Mouse (Mus musculus) limb, embryonic 15.5 days (tissue): Measurements from ENCODE around the gene Gabrb2. TPM values are rescaled to one million over a fixed set of nuclear protein-coding genes. Genes with fewer than 3 reads are reported as not detected.

Experiments used
- ATAC-seq: fragments of 200-750 bp; cut with Nextera tagmentation; 2 replicates; pipeline ENCODE4 v1.8.0; 2017; ENCODE audit warnings: low read depth, moderate TSS enrichment; ENCODE audit not compliant: insufficient number of reproducible peaks, low FRiP score, low TSS enrichment
- H3K27ac ChIP-seq: fragments of 300-500 bp; sonication (generic); 2 replicates; pipeline ENCODE4 v1.5.1; 2015; ENCODE audit warnings: moderate library complexity, mild to moderate bottlenecking, inconsistent platforms
- H3K27me3 ChIP-seq: fragments of 300-500 bp; sonication (generic); 2 replicates; pipeline ENCODE4 v1.6.1; 2015; ENCODE audit warnings: inconsistent platforms
- H3K36me3 ChIP-seq: fragments of 300-500 bp; sonication (generic); 2 replicates; pipeline ENCODE4 v1.6.1; 2015; ENCODE audit warnings: inconsistent platforms
- H3K4me1 ChIP-seq: fragments of 300-500 bp; sonication (generic); 2 replicates; pipeline ENCODE4 v1.6.1; 2015; ENCODE audit warnings: inconsistent platforms
- H3K4me2 ChIP-seq: fragments of 300-500 bp; sonication (generic); 2 replicates; pipeline ENCODE4 v1.6.1; 2015; ENCODE audit warnings: mild to moderate bottlenecking, inconsistent platforms
- H3K4me3 ChIP-seq: fragments of 300-500 bp; sonication (generic); 2 replicates; pipeline ENCODE4 v1.5.1; 2015; ENCODE audit warnings: mild to moderate bottlenecking, inconsistent platforms
- H3K9ac ChIP-seq: fragments of 300-500 bp; sonication (generic); 2 replicates; pipeline ENCODE4 v1.6.1; 2015; ENCODE audit warnings: inconsistent platforms
- H3K9me3 ChIP-seq: fragments of 300-500 bp; sonication (generic); 2 replicates; pipeline ENCODE4 v1.6.1; 2016; ENCODE audit warnings: inconsistent platforms
- WGBS: fragments of 180-500 bp; shearing (Covaris S2); methylation state at CpG from one replicate; pipeline ENCODE4 v1.1.7; 2015; 5-methylcytosine and 5-hydroxymethylcytosine counted together
- polyA plus RNA-seq: library from polyadenylated mRNA; unstranded; fragments of >200 nt; fragmentation: Nextera tagmentation; extraction: Ambion mirVana; gene quantifications from 2 replicates; pipeline ENCODE4 v1.2.1, GENCODE M21; 2015

The Gabrb2 gene
- polyA plus RNA-seq, 1 experiment from 2014 or later = 0.90 TPM

- no peak for ATAC-seq
- no peak overlapping the region for H3K4me3 ChIP-seq
- no peaks in the 10 kb centered on the region for H3K4me1 ChIP-seq
- no peaks in the 10 kb centered on the region for H3K36me3 ChIP-seq
- H3K9ac ChIP-seq = no peak overlapping the region
- no peaks in the 10 kb centered on the region for H3K27me3 ChIP-seq
- H3K9me3 ChIP-seq = no peaks in the 10 kb centered on the region
- H3K27ac ChIP-seq = no peak overlapping the region
- no peak overlapping the region for H3K4me2 ChIP-seq
These were observed 232.0 kb downstream of the Gabrb2 start for GRCm38 (mm10) chr11:42651572-42651971.

GRCm38 (mm10) chr11:42654189-42654588 is 234.6 kb downstream of the Gabrb2 start:
- no peaks in the 10 kb centered on the region for H3K27me3 ChIP-seq
- H3K4me2 ChIP-seq = no peak overlapping the region
- ATAC-seq = no peak
- no peak overlapping the region for H3K27ac ChIP-seq
- no peaks in the 10 kb centered on the region for H3K4me1 ChIP-seq
- H3K9ac ChIP-seq = no peak overlapping the region
- H3K4me3 ChIP-seq = no peak overlapping the region
- no peaks in the 10 kb centered on the region for H3K9me3 ChIP-seq
- no peaks in the 10 kb centered on the region for H3K36me3 ChIP-seq
- WGBS = 40% methylated on average over 3 of the region's 3 CpGs

- Histone ChIP-seq H3K27ac (no peak overlapping the region), H3K9ac (no peak overlapping the region), H3K4me1 (no peaks in the 10 kb centered on the region), H3K9me3 (no peaks in the 10 kb centered on the region), H3K4me2 (no peak overlapping the region), H3K4me3 (no peak overlapping the region), H3K27me3 (no peaks in the 10 kb centered on the region), H3K36me3 (no peaks in the 10 kb centered on the region)
- no peak for ATAC-seq
- 85% methylated on average over 4 of the region's 4 CpGs for WGBS
These were observed 249.1 kb downstream of the Gabrb2 start for GRCm38 (mm10) chr11:42668657-42669056.

Other genes starting within 250 kb of the Gabrb2 start
- 1.3 and 1.9 TPM in 2 replicates for gene Gabra1, start 236.8 kb upstream of the Gabrb2 start, polyA plus RNA-seq
- gene Gabra6, start 98.7 kb upstream of the Gabrb2 start, polyA plus RNA-seq = not detected in 2 replicates